Mouse (Mus musculus): ENCODE measurements at regions not wholly inside any gene's neighbourhood (a gene's known extent, or its start where the extent isn't known, plus 50 kb on each side); places are given as distances from the start of the nearest gene placed in this dataset.

DNA sequence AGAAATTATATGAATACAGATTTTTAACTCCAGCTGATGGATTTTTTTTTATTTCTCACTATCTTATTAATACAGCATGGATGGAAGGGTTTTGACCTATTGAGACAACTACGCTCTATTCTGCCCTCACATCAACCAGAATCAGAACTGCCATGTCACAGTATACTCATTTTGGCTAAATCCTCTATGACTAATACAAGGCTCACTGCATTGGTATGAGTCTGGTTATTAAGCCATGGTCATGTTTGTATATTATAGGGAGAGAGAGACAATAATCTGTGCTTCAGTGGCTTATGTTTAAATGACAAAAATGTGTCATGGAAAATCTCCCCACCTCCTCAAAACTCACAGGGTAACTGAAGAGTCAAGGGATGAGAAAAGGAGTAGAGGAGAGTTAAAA, 191.0 kb upstream of the Agr3 start:
- ATAC-seq (ENCODE audit: extremely low read depth, insufficient number of reproducible peaks, low FRiP score, poor library complexity, severe bottlenecking), result no peak

DNA sequence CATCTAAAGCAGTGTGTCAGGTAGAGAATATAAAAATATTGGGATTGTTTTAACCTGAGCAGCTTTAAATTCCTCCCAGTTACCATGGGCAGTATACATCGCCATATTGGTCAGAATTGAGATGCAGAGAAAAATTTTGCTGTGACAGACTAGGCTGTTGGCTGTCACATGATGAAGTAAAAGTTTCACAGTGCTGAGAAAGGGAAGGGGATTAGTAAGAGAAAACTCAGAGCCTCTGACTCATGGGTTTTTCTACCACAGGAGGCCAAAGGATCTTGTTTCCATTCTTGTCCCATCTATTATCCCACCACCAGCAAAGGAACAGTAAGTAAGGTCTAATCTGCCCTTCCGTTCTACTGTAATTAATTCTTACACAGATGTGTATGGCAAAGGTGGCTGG, 191.8 kb upstream of the Agr3 start:
- no peak for ATAC-seq (ENCODE audit: extremely low read depth, insufficient number of reproducible peaks, low FRiP score, poor library complexity, severe bottlenecking)

DNA sequence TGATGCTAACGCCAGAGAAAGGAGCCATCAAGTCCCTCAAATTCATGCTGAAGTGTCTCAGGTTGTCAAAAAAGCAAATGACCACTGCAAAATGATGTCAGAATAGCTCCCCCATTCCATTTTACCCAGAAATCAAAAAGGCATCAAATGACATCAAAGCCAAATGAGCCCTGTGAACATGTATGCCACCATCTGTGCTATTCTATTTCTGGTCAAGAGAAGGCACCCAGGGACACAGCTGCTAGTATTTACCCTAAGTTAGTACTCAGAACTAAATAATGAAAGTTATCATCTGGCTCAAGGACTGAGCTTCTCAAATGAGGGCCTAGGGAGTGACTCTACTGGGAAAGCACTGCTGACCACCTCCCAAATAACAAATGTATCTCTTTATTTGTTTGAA, 191.1 kb upstream of the Ahr start:
- no peak for ATAC-seq (ENCODE audit: extremely low read depth, insufficient number of reproducible peaks, low FRiP score, poor library complexity, severe bottlenecking)

DNA sequence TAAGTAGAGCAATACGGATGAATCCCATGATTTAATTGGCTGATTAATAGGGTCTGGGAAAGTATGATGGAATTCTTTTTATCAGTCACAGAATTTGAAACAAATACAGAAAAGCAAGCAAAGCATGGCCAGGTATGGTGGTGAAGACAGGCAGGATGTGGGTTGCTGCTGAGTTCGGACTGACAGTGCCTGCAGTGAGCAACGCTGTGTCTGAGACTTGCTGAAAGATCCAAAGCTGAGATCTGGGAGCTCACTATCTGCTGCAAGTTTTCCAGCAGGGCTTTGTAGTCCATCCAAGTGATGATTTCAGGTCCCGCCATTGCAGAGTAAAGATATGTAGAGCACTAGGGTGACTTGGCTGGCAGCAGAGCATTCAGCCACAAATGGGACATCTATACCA, 189.3 kb upstream of the Ahr start:
- ATAC-seq (ENCODE audit: extremely low read depth, insufficient number of reproducible peaks, low FRiP score, poor library complexity, severe bottlenecking), result no peak

DNA sequence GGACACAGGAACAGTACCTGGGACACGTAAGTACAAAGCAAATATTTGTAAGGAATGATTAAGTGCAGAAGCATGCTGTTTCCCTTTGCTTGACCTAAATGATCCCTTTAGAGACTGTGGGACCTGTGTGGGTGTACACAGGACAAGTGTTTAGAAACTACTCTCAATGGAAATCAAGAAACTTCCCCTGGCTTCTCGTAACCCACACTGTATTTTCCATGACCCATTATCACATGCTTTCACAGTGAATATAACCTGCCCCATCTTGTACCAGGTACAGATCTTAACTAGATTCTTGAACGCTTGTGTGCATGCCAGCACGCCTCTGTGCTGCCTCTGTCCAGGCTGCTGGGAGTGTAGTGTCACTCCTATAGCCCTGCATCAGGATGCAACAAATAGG, 177.8 kb upstream of the Ahr start:
- ATAC-seq (ENCODE audit: extremely low read depth, insufficient number of reproducible peaks, low FRiP score, poor library complexity, severe bottlenecking), result no peak

DNA sequence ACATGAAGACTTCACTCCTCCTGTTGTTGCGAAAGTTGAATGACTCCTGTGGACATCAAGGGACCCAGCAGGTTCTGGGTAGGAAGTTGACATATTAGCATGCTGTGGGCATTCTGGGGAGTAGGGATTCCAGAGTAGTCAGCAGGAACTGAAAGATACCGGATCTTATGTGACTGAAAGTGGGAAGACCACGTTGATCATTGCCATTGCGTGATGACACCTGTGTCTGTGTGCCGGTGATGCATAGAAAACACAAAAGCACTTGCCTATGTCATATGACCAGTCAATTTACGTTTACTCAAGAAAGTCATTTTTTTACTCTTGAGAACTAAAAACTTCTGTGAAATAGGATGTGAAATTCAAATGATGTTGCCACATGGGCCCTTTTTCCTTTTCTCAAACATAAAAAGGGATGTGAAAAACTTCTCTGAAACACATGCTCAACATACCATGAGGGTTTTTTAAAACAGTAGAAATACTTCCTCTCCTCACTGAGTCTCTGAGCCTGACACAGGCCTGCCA, 176.8 kb upstream of the Ahr start:
- ATAC-seq (ENCODE audit: extremely low read depth, insufficient number of reproducible peaks, low FRiP score, poor library complexity, severe bottlenecking), result peak; percentile 50; the same call in 1 of the 2 replicates

DNA sequence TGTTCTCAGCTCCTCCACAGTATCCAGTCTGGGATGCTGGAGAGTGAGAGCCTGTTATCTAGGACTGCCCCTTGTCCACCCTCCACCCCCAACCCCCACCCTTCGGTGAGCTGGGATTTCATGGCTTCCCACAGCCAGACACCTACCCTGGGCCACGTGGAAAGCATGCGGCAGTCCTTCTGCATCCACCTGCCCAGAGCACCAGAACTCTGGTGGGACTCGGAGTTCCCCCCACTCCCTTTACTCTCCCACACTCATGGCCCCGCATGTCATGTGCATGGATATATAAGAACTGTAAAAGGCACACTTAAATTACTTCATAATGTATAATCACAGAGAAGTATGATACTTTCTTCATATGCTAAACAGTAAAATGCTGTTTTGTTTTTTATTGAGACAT, 175.5 kb upstream of the Ahr start:
- ATAC-seq (ENCODE audit: extremely low read depth, insufficient number of reproducible peaks, low FRiP score, poor library complexity, severe bottlenecking), result no peak

DNA sequence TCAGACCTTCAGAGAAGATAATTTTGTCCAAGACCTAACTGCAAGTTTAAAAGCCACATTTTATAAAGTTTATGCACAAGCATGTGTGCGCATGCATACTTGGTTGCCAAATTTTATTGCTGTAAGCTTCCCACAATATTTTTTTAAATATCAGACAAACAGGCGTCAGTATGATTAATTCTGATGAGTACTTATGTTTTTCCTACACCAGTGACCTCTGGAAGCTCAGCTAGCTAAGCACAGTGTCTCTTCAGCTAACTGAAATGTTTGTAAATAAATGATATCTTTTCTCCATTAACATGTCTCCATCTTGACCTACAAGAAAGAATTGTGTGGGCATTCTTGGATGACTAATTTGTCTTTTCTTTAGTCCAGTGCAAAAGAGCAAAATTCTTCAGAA, 168.6 kb upstream of the Ahr start:
- ATAC-seq (ENCODE audit: extremely low read depth, insufficient number of reproducible peaks, low FRiP score, poor library complexity, severe bottlenecking), result no peak

DNA sequence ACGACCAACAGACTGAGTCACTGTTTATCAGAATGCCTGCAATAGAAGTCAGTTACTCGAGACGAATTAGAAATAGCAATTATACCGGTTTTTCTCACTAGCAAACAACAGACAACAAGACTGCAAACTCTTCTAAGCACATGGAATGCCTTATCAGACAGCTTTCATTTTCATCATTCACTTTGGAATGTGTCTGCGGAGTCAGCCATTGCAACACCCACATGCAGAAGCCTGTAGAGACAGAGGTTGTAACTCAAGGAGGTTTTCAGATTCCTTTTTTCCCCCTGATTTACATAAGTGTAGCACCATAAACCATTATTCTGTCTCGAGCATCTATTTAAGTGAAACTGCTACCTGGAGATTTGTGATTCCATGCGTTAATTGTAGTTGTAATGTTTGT, 167.8 kb upstream of the Ahr start:
- no peak for ATAC-seq (ENCODE audit: extremely low read depth, insufficient number of reproducible peaks, low FRiP score, poor library complexity, severe bottlenecking)

DNA sequence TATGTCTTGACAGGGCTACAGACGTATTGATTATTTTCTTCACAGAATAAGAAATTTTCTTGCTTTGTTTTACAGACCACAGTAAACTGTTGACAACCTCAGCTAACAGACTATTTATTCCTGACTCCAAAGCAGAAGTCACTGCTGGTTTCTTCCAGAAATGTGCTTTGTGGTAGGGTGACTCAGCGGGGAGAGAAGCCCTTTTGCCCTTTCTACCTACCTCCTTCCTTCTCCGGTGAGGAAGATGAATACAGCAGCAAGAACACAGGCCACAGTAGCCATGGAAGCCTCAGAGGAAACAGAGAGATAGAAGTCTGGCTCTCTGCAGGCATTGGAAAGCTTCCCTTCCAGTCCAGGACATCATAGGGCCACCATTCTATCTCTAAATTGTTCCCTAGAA, 159.4 kb upstream of the Ahr start:
- 0 out of 2 replicates have a peak, but pooled peaks have one; percentile 33 for ATAC-seq (ENCODE audit: extremely low read depth, insufficient number of reproducible peaks, low FRiP score, poor library complexity, severe bottlenecking)

DNA sequence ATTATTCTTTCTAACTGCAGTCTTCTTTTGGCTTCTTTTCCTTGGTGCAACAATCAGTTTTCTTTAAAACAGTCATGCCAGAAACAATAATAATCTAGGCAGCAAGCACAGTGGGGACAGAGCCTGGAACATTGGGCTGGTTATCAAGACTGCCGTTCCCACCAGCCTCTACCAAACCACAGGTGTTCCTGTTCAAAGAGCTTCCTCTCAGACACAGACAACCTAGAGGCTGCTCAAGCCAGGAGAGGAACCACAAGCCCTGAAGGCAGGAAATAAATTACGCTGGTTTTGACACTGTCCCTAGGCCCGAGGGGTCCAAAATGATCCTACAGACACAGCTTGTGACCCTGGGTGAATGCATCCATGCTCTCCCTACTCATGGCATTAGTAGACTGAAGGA, 156.1 kb upstream of the Ahr start:
- peak; percentile 51; the same call in 1 of the 2 replicates for ATAC-seq (ENCODE audit: extremely low read depth, insufficient number of reproducible peaks, low FRiP score, poor library complexity, severe bottlenecking)

DNA sequence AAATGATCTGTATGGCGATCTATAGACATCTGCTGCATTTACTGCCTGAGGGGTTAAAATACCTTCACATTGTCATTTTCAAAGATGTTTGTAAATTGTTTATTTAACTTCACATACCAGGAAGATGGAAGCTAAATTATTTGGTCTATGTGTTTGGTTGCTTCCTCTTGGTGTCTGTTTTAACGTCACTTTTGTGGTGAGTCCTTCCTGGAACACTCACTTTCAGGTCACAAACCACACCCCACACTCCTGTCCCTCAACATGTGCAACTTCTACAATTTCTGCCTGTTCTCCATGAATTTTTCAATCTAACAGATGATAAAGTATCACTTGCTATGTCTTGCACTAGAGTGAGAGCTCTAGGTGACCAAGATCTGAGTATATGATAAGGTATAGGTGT, 151.4 kb upstream of the Ahr start:
- ATAC-seq (ENCODE audit: extremely low read depth, insufficient number of reproducible peaks, low FRiP score, poor library complexity, severe bottlenecking), result 0 out of 2 replicates have a peak, but pooled peaks have one; percentile 13

DNA sequence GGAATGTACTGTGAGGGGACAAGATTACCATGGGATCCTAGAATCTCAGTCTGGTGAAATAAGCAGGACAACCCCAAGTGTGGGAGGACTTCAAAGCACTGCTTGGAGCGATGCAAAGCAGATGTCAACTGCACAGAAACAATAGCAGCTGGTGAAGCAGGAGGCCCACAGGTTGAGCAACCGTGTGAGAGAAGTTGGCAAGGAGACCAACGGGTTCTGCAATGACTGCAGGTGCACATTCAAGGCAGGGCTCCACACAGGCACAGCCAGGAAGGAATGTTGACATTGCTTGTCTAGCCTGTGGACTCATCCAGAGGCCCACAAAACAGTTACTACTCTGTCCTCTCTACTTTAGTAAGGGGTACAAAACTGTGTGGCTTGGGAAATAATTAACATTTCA, 150.4 kb upstream of the Ahr start:
- ATAC-seq (ENCODE audit: extremely low read depth, insufficient number of reproducible peaks, low FRiP score, poor library complexity, severe bottlenecking), result no peak

DNA sequence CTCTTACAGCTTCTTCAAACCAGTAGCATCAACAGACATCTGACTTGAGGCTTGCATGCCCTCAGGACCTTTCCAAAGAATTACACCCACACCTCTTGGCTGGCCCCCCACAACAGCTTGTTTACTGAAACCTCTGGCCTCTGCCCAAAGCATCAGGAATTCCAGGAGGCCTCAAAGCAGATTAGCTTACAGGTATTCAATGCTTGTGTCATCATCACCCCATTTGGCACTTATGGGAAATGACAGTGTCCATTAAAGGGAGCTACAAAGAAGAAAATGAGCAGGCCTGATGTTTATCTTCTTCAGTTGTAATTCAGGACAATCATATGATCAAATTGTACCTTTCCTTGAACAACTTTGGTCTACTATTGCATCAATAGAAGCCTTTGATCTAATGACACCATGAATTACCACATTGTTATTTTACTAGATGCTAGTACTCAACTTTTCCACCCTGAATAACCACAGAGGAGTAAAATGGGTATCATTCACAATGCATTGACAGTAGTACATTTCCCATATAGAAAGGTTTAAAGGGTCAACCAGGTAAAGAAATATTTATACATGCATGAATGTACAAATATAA, 147.1 kb upstream of the Ahr start:
- no peak for ATAC-seq (ENCODE audit: extremely low read depth, insufficient number of reproducible peaks, low FRiP score, poor library complexity, severe bottlenecking)

DNA sequence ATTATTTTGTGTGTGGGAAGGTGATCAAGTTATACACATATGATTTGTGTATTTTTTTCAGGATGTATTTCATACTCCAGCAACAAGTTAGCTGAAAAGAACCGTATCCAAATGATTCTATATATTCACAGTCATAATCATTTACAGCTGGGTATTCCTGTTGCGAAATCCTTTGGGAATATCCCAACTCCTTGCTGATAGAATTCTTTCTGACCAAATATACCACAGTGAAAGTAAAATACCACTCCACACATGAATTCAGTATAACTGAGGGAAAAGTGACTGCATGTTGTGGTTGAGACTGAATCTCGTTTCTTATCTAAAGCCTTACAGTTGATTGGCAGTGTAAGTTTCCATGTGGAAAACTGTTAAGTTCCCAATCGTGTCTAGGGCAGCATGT, 145.1 kb upstream of the Ahr start:
- no peak for ATAC-seq (ENCODE audit: extremely low read depth, insufficient number of reproducible peaks, low FRiP score, poor library complexity, severe bottlenecking)

DNA sequence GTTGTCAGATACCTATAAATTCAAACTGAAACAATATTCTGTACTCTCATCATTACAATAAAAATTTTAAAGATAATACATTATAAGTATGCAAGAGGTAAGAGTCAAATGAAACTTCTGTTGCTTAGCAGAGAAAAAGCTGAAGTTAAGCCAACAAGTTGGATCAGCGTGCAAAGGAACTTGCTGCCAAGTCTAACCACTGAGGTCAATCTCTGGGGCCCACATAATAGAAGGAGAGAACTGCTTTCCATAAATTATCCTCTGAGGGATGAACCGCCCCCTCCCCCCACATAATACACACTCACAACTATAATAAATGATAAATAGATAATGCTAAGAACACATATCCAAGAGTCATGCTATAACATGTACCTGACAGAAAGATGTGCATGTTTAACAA, 144.2 kb upstream of the Ahr start:
- no peak for ATAC-seq (ENCODE audit: extremely low read depth, insufficient number of reproducible peaks, low FRiP score, poor library complexity, severe bottlenecking)

DNA sequence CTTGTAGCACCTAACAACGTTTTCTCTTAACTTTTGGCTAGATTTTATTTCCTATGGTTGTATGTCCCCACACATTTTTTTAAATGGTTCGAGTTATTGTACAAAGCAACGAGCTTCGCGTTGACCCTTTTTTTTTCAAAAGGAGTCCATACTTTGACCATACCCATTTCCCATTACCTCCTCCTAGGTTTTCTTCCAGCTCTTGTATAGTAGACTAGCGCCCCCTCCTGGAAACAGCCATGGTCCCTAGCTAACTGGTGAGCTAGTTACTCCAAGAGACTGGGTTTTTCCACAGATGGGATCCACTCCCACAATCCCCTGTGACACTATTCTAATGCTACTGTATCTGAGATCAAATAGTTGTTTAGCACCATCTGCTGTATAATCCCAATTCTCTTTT, 139.6 kb upstream of the Ahr start:
- ATAC-seq (ENCODE audit: extremely low read depth, insufficient number of reproducible peaks, low FRiP score, poor library complexity, severe bottlenecking), result no peak

DNA sequence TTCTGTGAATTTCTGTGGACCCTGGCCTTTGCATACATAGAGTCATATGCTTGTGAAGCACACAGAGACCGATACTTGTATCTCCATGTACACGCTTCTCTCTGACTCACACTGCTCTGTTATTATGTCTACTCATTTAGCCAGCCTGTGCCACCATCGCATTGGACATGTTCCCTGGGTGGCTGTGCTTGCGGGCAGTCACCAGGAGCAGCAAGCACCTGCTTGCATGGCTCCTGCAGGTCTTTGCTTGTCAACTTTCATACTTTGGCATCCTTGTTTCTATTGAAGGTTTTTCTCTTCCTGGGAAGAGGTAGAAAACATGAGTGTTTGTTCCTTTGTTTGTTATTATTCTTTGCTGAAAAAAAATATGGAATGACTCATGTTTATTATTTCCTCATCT, 136.1 kb upstream of the Ahr start:
- ATAC-seq (ENCODE audit: extremely low read depth, insufficient number of reproducible peaks, low FRiP score, poor library complexity, severe bottlenecking), result no peak

DNA sequence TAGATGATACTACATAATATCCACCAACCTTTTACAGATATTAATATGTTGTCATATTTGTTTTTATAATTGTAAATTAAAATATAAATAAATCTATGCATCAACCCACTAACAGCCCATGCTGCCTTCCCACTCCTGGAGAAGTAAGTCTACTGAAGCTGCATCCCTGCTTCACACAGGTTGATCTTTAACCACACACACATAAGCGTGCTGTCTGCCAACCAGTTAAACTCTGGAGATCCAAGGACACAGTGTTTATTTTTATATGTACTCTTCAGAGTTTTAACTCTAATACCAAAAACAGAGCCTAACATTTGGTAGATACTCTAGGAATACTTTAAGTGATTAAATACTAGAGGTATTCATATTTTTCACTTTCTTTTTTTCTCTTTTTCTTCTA, 133.9 kb upstream of the Ahr start:
- ATAC-seq (ENCODE audit: extremely low read depth, insufficient number of reproducible peaks, low FRiP score, poor library complexity, severe bottlenecking), result no peak

DNA sequence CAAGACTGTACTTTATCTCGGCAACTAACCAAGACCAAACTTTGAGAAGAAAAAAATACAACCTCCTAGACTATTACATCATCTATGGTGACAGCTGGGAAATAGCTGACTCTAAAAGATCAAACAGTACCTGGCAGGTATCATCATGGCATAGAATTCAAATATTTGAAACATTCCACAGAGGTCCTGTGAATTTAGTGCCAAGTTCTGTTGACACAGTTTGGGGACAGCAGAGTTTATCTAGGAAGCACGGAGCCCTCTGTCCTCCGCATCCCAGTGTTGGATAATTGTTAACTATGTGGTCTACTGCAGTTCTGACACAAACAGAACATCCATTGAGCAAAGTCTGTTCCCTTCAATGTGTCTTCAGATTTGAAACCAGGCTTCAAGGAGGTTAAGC, 132.9 kb upstream of the Ahr start:
- ATAC-seq (ENCODE audit: extremely low read depth, insufficient number of reproducible peaks, low FRiP score, poor library complexity, severe bottlenecking), result no peak

DNA sequence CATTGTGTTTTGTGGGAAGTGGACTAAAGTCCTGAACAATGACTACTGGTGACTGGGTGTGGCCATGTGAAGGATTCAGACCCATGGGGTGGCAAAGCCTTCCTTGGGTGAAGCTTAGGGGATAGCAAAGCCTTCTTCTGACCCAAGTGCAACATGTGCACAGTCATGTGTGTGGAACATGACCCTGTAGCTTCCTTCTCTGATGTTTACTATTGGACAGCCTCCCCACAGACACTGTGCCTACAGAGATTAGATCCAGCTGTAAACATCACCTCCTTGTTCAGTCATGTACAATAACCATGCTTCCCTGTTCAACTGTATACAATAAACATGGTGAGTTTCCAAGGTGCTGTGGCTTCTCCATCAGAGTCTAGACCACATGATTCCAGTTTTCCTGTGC, 132.4 kb upstream of the Ahr start:
- no peak for ATAC-seq (ENCODE audit: extremely low read depth, insufficient number of reproducible peaks, low FRiP score, poor library complexity, severe bottlenecking)

All from neutrophil, adult 5-6 weeks (primary cell).